Mouse (Mus musculus) lung, embryonic 16.5 days (tissue): ENCODE results near the gene Csn3. TPM values are rescaled to one million over a fixed set of nuclear protein-coding genes. Genes with fewer than 3 reads are reported as not detected.

Experiments used
- polyA plus RNA-seq: library from polyadenylated mRNA; unstranded; fragments of >200 nt; fragmentation: Nextera tagmentation; extraction: Ambion mirVana; gene quantifications from 2 replicates; pipeline ENCODE4 v1.2.1, GENCODE M21; 2015

Gene Csn3
- polyA plus RNA-seq, 1 experiment from 2014 or later, result not detected

Other genes with a start within 250 kb of the Csn3 start
- 0.33 TPM in 1 of 2 replicates, not detected in the other for gene Csn2, start 225.9 kb upstream of the Csn3 start, polyA plus RNA-seq
- gene Csn1s2a, start 151.0 kb upstream of the Csn3 start, polyA plus RNA-seq, result not detected in 2 replicates
- not detected in 2 replicates for gene Csn1s2b, start 117.5 kb upstream of the Csn3 start, polyA plus RNA-seq
- not detected in 2 replicates for gene Prr27, start 99.9 kb upstream of the Csn3 start, polyA plus RNA-seq
- not detected in 2 replicates for gene Odam, start 40.5 kb upstream of the Csn3 start, polyA plus RNA-seq
- gene 2310003L06Rik, start 43.9 kb downstream of the Csn3 start, polyA plus RNA-seq, result not detected in 2 replicates
- gene Gm28434, start 43.9 kb downstream of the Csn3 start, polyA plus RNA-seq, result not detected in 2 replicates
- not detected in 2 replicates for gene Cabs1, start 53.9 kb downstream of the Csn3 start, polyA plus RNA-seq
- gene Smr3a, start 77.0 kb downstream of the Csn3 start, polyA plus RNA-seq, result not detected in 2 replicates
- gene Smr2, start 161.0 kb downstream of the Csn3 start, polyA plus RNA-seq, result not detected in 2 replicates
- not detected in 2 replicates for gene Gm11116, start 186.0 kb downstream of the Csn3 start, polyA plus RNA-seq
- gene Gm11115, start 228.5 kb downstream of the Csn3 start, polyA plus RNA-seq, result not detected in 2 replicates